Mouse (Mus musculus): ENCODE measurements at regions not wholly inside any gene's neighbourhood (a gene's known extent, or its start where the extent isn't known, plus 50 kb on each side); places are given as distances from the start of the nearest gene placed in this dataset.
"Not testable (repeated sequence)": the region's sequence is repeated elsewhere in the genome, so short reads cannot be mapped to it uniquely, and the experiment has no call there.

GRCm38 (mm10) chr10:26607081-26607480 is 146.1 kb upstream of the Arhgap18 start:
- H3K9me3 ChIP-seq; H3K27me3 ChIP-seq; H3K4me1 ChIP-seq (replicated peaks); H3K36me3 ChIP-seq; ATAC-seq (ENCODE audit: low FRiP score, low read depth); H3K4me3 ChIP-seq; H3K27ac ChIP-seq (replicated peaks); H3K9ac ChIP-seq; H3K4me2 ChIP-seq: not testable (repeated sequence)
- WGBS, result 83% methylated on average over 4 of the region's 4 CpGs

- Histone ChIP-seq H3K27ac (replicated peaks) (no peak overlapping the region), H3K4me2 (no peak overlapping the region), H3K4me3 (no peak overlapping the region), H3K27me3 (no peaks in the 10 kb centered on the region), H3K36me3 (no peaks in the 10 kb centered on the region), H3K4me1 (replicated peaks) (no peaks in the 10 kb centered on the region), H3K9me3 (no peaks in the 10 kb centered on the region), H3K9ac (no peak overlapping the region)
- ATAC-seq (ENCODE audit: low FRiP score, low read depth), result no peak
Observed at GRCm38 (mm10) chr10:26611246-26611645, 142.0 kb upstream of the Arhgap18 start.

- no peaks in the 10 kb centered on the region for H3K27me3 ChIP-seq
- H3K4me1 ChIP-seq (replicated peaks), result no peaks in the 10 kb centered on the region
- no peaks in the 10 kb centered on the region for H3K36me3 ChIP-seq
- no peak overlapping the region for H3K27ac ChIP-seq (replicated peaks)
- H3K9ac ChIP-seq, result no peak overlapping the region
- no peak overlapping the region for H3K4me3 ChIP-seq
- 65% methylated on average over 4 of the region's 4 CpGs for WGBS
- no peak for ATAC-seq (ENCODE audit: low FRiP score, low read depth)
- no peak overlapping the region for H3K4me2 ChIP-seq
- no peaks in the 10 kb centered on the region for H3K9me3 ChIP-seq
Observed at GRCm38 (mm10) chr10:26630196-26630760, 122.9 kb upstream of the Arhgap18 start.

GRCm38 (mm10) chr10:26632266-26632665 is 121.0 kb upstream of the Arhgap18 start:
- Histone ChIP-seq H3K4me2 (no peak overlapping the region), H3K27me3 (no peaks in the 10 kb centered on the region), H3K9ac (no peak overlapping the region), H3K36me3 (no peaks in the 10 kb centered on the region), H3K4me3 (no peak overlapping the region), H3K4me1 (replicated peaks) (no peaks in the 10 kb centered on the region), H3K9me3 (no peaks in the 10 kb centered on the region), H3K27ac (replicated peaks) (no peak overlapping the region)
- no peak for ATAC-seq (ENCODE audit: low FRiP score, low read depth)
- WGBS, result 90% methylated on average over 5 of the region's 5 CpGs

- Histone ChIP-seq H3K4me2 (no peak overlapping the region), H3K27me3 (no peaks in the 10 kb centered on the region), H3K27ac (replicated peaks) (no peak overlapping the region), H3K4me1 (replicated peaks) (no peaks in the 10 kb centered on the region), H3K36me3 (no peaks in the 10 kb centered on the region), H3K4me3 (no peak overlapping the region), H3K9ac (no peak overlapping the region), H3K9me3 (no peaks in the 10 kb centered on the region)
- no peak for ATAC-seq (ENCODE audit: low FRiP score, low read depth)
- WGBS, result 46% methylated on average over 3 of the region's 3 CpGs
Observed at GRCm38 (mm10) chr10:26637459-26637858, 115.8 kb upstream of the Arhgap18 start.

GRCm38 (mm10) chr10:26638056-26638455 is 115.2 kb upstream of the Arhgap18 start:
- ATAC-seq (ENCODE audit: low FRiP score, low read depth), result no peak
- Histone ChIP-seq H3K4me2 (no peak overlapping the region), H3K36me3 (no peaks in the 10 kb centered on the region), H3K27me3 (no peaks in the 10 kb centered on the region), H3K4me1 (replicated peaks) (no peaks in the 10 kb centered on the region), H3K27ac (replicated peaks) (no peak overlapping the region), H3K9ac (no peak overlapping the region), H3K9me3 (no peaks in the 10 kb centered on the region), H3K4me3 (no peak overlapping the region)
- WGBS, result 56% methylated on average over 4 of the region's 4 CpGs

GRCm38 (mm10) chr10:26639118-26639517 is 114.1 kb upstream of the Arhgap18 start:
- no peaks in the 10 kb centered on the region for H3K36me3 ChIP-seq
- no peaks in the 10 kb centered on the region for H3K4me1 ChIP-seq (replicated peaks)

GRCm38 (mm10) chr10:26653103-26653502 is 100.1 kb upstream of the Arhgap18 start:
- Histone ChIP-seq H3K9ac (no peak overlapping the region), H3K4me3 (no peak overlapping the region), H3K4me2 (no peak overlapping the region), H3K27ac (replicated peaks) (no peak overlapping the region), H3K27me3 (no peaks in the 10 kb centered on the region), H3K9me3 (no peaks in the 10 kb centered on the region), H3K4me1 (replicated peaks) (no peaks in the 10 kb centered on the region), H3K36me3 (no peaks in the 10 kb centered on the region)
- ATAC-seq (ENCODE audit: low FRiP score, low read depth), result no peak
- WGBS, result 46% methylated on average over 1 of the region's 1 CpGs

More at GRCm38 (mm10) chr10:26639118-26639517, 114.1 kb upstream of the Arhgap18 start:
- Histone ChIP-seq H3K4me3 (no peak overlapping the region), H3K9me3 (no peaks in the 10 kb centered on the region), H3K9ac (no peak overlapping the region), H3K4me2 (no peak overlapping the region), H3K27ac (replicated peaks) (no peak overlapping the region), H3K27me3 (no peaks in the 10 kb centered on the region)
- 65% methylated on average over 3 of the region's 3 CpGs for WGBS
- ATAC-seq (ENCODE audit: low FRiP score, low read depth), result no peak

GRCm38 (mm10) chr10:26664270-26664669 is 89.0 kb upstream of the Arhgap18 start:
- Histone ChIP-seq H3K36me3 (no peaks in the 10 kb centered on the region), H3K27ac (replicated peaks) (no peak overlapping the region), H3K4me1 (replicated peaks) (no peaks in the 10 kb centered on the region), H3K9me3 (no peaks in the 10 kb centered on the region), H3K4me3 (no peak overlapping the region), H3K27me3 (no peaks in the 10 kb centered on the region), H3K9ac (no peak overlapping the region), H3K4me2 (no peak overlapping the region)
- no peak for ATAC-seq (ENCODE audit: low FRiP score, low read depth)

GRCm38 (mm10) chr10:26679500-26680227 is 73.6 kb upstream of the Arhgap18 start:
- no peak for ATAC-seq (ENCODE audit: low FRiP score, low read depth)
- H3K36me3 ChIP-seq, result no peaks in the 10 kb centered on the region
- no peak overlapping the region for H3K4me3 ChIP-seq
- no peaks in the 10 kb centered on the region for H3K4me1 ChIP-seq (replicated peaks)
- H3K9me3 ChIP-seq, result no peaks in the 10 kb centered on the region
- no peak overlapping the region for H3K4me2 ChIP-seq
- WGBS, result 60% methylated on average over 4 of the region's 4 CpGs
- no peak overlapping the region for H3K27ac ChIP-seq (replicated peaks)
- no peaks in the 10 kb centered on the region for H3K27me3 ChIP-seq
- H3K9ac ChIP-seq, result no peak overlapping the region

- Histone ChIP-seq H3K9me3 (no peaks in the 10 kb centered on the region), H3K4me3 (peak overlapping the region; percentile 60), H3K27ac (replicated peaks) (peak overlapping the region; percentile 86; the same call in 1 of the 2 replicates), H3K4me2 (peak overlapping the region; percentile 78), H3K9ac (0 out of 2 replicates have a peak overlapping the region, but pooled peaks have one; percentile 70), H3K36me3 (no peaks in the 10 kb centered on the region), H3K4me1 (replicated peaks) (peaks cover 4% of the 10 kb centered on the region), H3K27me3 (no peaks in the 10 kb centered on the region)
- WGBS, result 55% methylated on average over 2 of the region's 2 CpGs
- ATAC-seq (ENCODE audit: low FRiP score, low read depth), result peak; percentile 40; the same call in 1 of the 2 replicates
Observed at GRCm38 (mm10) chr10:26694761-26695160, 58.5 kb upstream of the Arhgap18 start.

- Histone ChIP-seq H3K4me2 (peak overlapping the region; percentile 78), H3K9me3 (no peaks in the 10 kb centered on the region), H3K27me3 (no peaks in the 10 kb centered on the region), H3K4me1 (replicated peaks) (peaks cover 4% of the 10 kb centered on the region), H3K36me3 (no peaks in the 10 kb centered on the region), H3K27ac (replicated peaks) (peak overlapping the region; percentile 86), H3K9ac (peak overlapping the region; percentile 70), H3K4me3 (peak overlapping the region; percentile 60)
- 2% methylated on average over 25 of the region's 25 CpGs for whole genome bisulfite sequencing
- ATAC-seq (ENCODE audit: low FRiP score, low read depth), result peak; percentile 97
Observed at GRCm38 (mm10) chr10:26695212-26695933, 57.8 kb upstream of the Arhgap18 start.
